In genomic region chr13:70283231-70283630, GRCm38 (mm10) we compare ENCODE assay signal across 18 mouse cellular contexts.
A peak's percentile ranks its signal among the peaks of the same experiment; 100 is the strongest.
DNase-seq lines count a peak whose midpoint lies in the region; ATAC-seq and TF ChIP-seq lines count a peak whose summit lies in the region.
"Had no signal": no experiment of that assay in that cellular context is flagged by ENCODE, and none has a peak within 500 bp of the region (broad histone marks: within the 10 kb centered on the region; RNA-seq: fewer than 3 reads in every experiment).

No protein-coding gene starts in this region.

- TF ChIP-seq POLR2A in brain, embryonic 14.5 days (IDR thresholded peaks at IDR 0.05; ENCODE audit: borderline replicate concordance, extremely low read depth, insufficient read depth, insufficient read length, poor library complexity, severe bottlenecking), result no peak
- TF ChIP-seq POLR2A in limb, embryonic 14.5 days (IDR thresholded peaks at IDR 0.05; ENCODE audit: borderline replicate concordance, extremely low read depth, insufficient read depth, insufficient read length), result no peak

- 0 out of 2 replicates have a peak overlapping the region, but pooled peaks have one; percentile 2 for H3K27ac ChIP-seq in hindbrain, embryonic 11.5 days (ENCODE audit: low read depth, low read length)
- no peak overlapping the region for H3K27ac ChIP-seq in hindbrain, postnatal 0 days
- H3K27ac ChIP-seq in forebrain, embryonic 15.5 days (replicated peaks), result no peak overlapping the region
- H3K27ac ChIP-seq in limb, embryonic 14.5 days (replicated peaks; ENCODE audit: low read depth, low read length), result peak overlapping the region; percentile 61
- H3K27ac ChIP-seq: embryonic facial prominence, embryonic 13.5 days; heart, adult 2 months; heart, embryonic 15.5 days; liver, embryonic 12.5 days; macrophage had no signal

- no peak for ATAC-seq in hindbrain, embryonic 11.5 days (ENCODE audit: low FRiP score)
- ATAC-seq in hindbrain, postnatal 0 days, result no peak
- 0 out of 2 replicates have a peak, but pooled peaks have one; percentile 51 for ATAC-seq in forebrain, embryonic 15.5 days (replicated peaks)
- no peak for ATAC-seq in limb, embryonic 14.5 days (ENCODE audit: low FRiP score, low read depth)
- ATAC-seq in megakaryocyte-erythroid progenitor cell, adult 5-6 weeks (replicated peaks; ENCODE audit: low FRiP score, low TSS enrichment, poor library complexity, severe bottlenecking), result no peak
- ATAC-seq: liver, embryonic 12.5 days had no signal

- 38% methylated on average over 5 of the region's 5 CpGs for WGBS in hindbrain, embryonic 11.5 days
- 34% methylated on average over 5 of the region's 5 CpGs for WGBS in hindbrain, postnatal 0 days
- WGBS in forebrain, embryonic 15.5 days, result 6% methylated on average over 5 of the region's 5 CpGs
- 12% methylated on average over 5 of the region's 5 CpGs for WGBS in limb, embryonic 14.5 days

- H3K36me3 ChIP-seq in hindbrain, embryonic 11.5 days (ENCODE audit: control insufficient read depth, insufficient read depth, low read length), result no peaks in the 10 kb centered on the region
- H3K36me3 ChIP-seq in hindbrain, postnatal 0 days (ENCODE audit: insufficient read depth, low read length), result no peaks in the 10 kb centered on the region
- no peaks in the 10 kb centered on the region for H3K36me3 ChIP-seq in forebrain, embryonic 15.5 days
- H3K36me3 ChIP-seq in limb, embryonic 14.5 days (ENCODE audit: control insufficient read depth, insufficient read depth, low read length), result no peaks in the 10 kb centered on the region
- H3K36me3 ChIP-seq: embryonic facial prominence, embryonic 13.5 days; heart, embryonic 15.5 days; liver, embryonic 12.5 days had no signal

- no peak overlapping the region for H3K9ac ChIP-seq in hindbrain, embryonic 11.5 days (ENCODE audit: low read depth, low read length)
- H3K9ac ChIP-seq in hindbrain, postnatal 0 days (replicated peaks; ENCODE audit: low read length), result no peak overlapping the region
- H3K9ac ChIP-seq in forebrain, embryonic 15.5 days (replicated peaks), result no peak overlapping the region
- H3K9ac ChIP-seq in limb, embryonic 14.5 days (ENCODE audit: low read depth, low read length, severe bottlenecking), result no peak overlapping the region
- H3K9ac ChIP-seq: embryonic facial prominence, embryonic 13.5 days; heart, embryonic 15.5 days; liver, embryonic 12.5 days; lung, embryonic 14.5 days had no signal

- DNase-seq in hindbrain, embryonic 11.5 days (ENCODE audit: low spot score), result no peak
- DNase-seq in hindbrain, postnatal 0 days (ENCODE audit: low spot score), result no peak
- peak; percentile 72 for DNase-seq in brain, embryonic 14.5 days (ENCODE audit: low read depth)
- no peak for DNase-seq in limb, embryonic 14.5 days (ENCODE audit: low spot score)
- no peak for DNase-seq in layer of hippocampus, adult 8-10 months (ENCODE audit: low spot score in 2 of 2)
- DNase-seq: adrenal gland, postnatal 25 days; cerebellum, adult 2 months; gastrocnemius, postnatal 14 days; heart, adult 2 months; kidney, adult 2 months; kidney, postnatal 14 days; lung, embryonic 14.5 days had no signal

- TF ChIP-seq CTCF in hindbrain, postnatal 0 days (IDR thresholded peaks at IDR 0.05; ENCODE audit: low read depth), result no peak
- TF ChIP-seq CTCF in brain, embryonic 14.5 days (IDR thresholded peaks at IDR 0.05; ENCODE audit: borderline replicate concordance, extremely low read depth, insufficient read depth, insufficient read length), result no peak

- no peaks in the 10 kb centered on the region for H3K4me1 ChIP-seq in hindbrain, embryonic 11.5 days (replicated peaks; ENCODE audit: control insufficient read depth, insufficient read depth, low read length)
- H3K4me1 ChIP-seq in hindbrain, postnatal 0 days (ENCODE audit: insufficient read depth, low read length), result no peaks in the 10 kb centered on the region
- peaks cover 16% of the 10 kb centered on the region for H3K4me1 ChIP-seq in forebrain, embryonic 15.5 days
- H3K4me1 ChIP-seq in limb, embryonic 14.5 days (ENCODE audit: control insufficient read depth, insufficient read depth, low read length), result peaks cover 18% of the 10 kb centered on the region
- H3K4me1 ChIP-seq: liver, embryonic 12.5 days had no signal

- no peak overlapping the region for H3K4me2 ChIP-seq in hindbrain, embryonic 11.5 days (replicated peaks; ENCODE audit: low read depth, low read length)
- H3K4me2 ChIP-seq in hindbrain, postnatal 0 days (ENCODE audit: low read depth, low read length), result no peak overlapping the region
- no peak overlapping the region for H3K4me2 ChIP-seq in forebrain, embryonic 15.5 days (replicated peaks)
- H3K4me2 ChIP-seq in limb, embryonic 14.5 days (replicated peaks; ENCODE audit: low read depth, low read length, severe bottlenecking), result no peak overlapping the region
- H3K4me2 ChIP-seq: embryonic facial prominence, embryonic 13.5 days; heart, embryonic 15.5 days; liver, embryonic 12.5 days; lung, embryonic 14.5 days had no signal

- no peak overlapping the region for H3K4me3 ChIP-seq in hindbrain, embryonic 11.5 days (ENCODE audit: low read depth, low read length)
- no peak overlapping the region for H3K4me3 ChIP-seq in hindbrain, postnatal 0 days (ENCODE audit: low read length)
- H3K4me3 ChIP-seq in forebrain, embryonic 15.5 days, result no peak overlapping the region
- no peak overlapping the region for H3K4me3 ChIP-seq in limb, embryonic 14.5 days (replicated peaks; ENCODE audit: low read length)
- H3K4me3 ChIP-seq: embryonic facial prominence, embryonic 13.5 days; heart, adult 2 months; heart, embryonic 15.5 days; liver, embryonic 12.5 days had no signal

- H3K9me3 ChIP-seq in hindbrain, embryonic 11.5 days (ENCODE audit: control insufficient read depth, low read length), result no peaks in the 10 kb centered on the region
- no peaks in the 10 kb centered on the region for H3K9me3 ChIP-seq in hindbrain, postnatal 0 days (ENCODE audit: low read length)
- no peaks in the 10 kb centered on the region for H3K9me3 ChIP-seq in forebrain, embryonic 15.5 days
- no peaks in the 10 kb centered on the region for H3K9me3 ChIP-seq in limb, embryonic 14.5 days (ENCODE audit: control insufficient read depth, low read length)
- H3K9me3 ChIP-seq: embryonic facial prominence, embryonic 13.5 days; heart, embryonic 15.5 days; liver, embryonic 12.5 days had no signal

- no peaks in the 10 kb centered on the region for H3K27me3 ChIP-seq in hindbrain, embryonic 11.5 days (ENCODE audit: control insufficient read depth, insufficient read depth, low read length)
- no peaks in the 10 kb centered on the region for H3K27me3 ChIP-seq in hindbrain, postnatal 0 days (ENCODE audit: insufficient read depth, low read length)
- H3K27me3 ChIP-seq in forebrain, embryonic 15.5 days, result no peaks in the 10 kb centered on the region
- no peaks in the 10 kb centered on the region for H3K27me3 ChIP-seq in limb, embryonic 14.5 days (ENCODE audit: control insufficient read depth, insufficient read depth, low read length)
- H3K27me3 ChIP-seq: embryonic facial prominence, embryonic 13.5 days; heart, embryonic 15.5 days; liver, embryonic 12.5 days had no signal

Comparison
In these comparisons a context has a peak if more than half of its experiments do, and no peak if none do; other contexts are left out.
1. H3K27ac ChIP-seq: peak in hindbrain, embryonic 11.5 days (single experiment) and limb, embryonic 14.5 days (single experiment); none in hindbrain, postnatal 0 days (single experiment) and forebrain, embryonic 15.5 days (single experiment).